Mouse (Mus musculus) ES-E14 (cell line): ENCODE measurements at regions not wholly inside any gene's neighbourhood (a gene's known extent, or its start where the extent isn't known, plus 50 kb on each side); places are given as distances from the start of the nearest gene placed in this dataset.

ENCODE experiments used
- CHD2 ChIP-seq: IDR thresholded peaks from 2 replicates; pipeline ENCODE4 v1.6.1; 2014; ENCODE audit warnings: mild to moderate bottlenecking, low read depth, low read length, inconsistent platforms
- ZC3H11A ChIP-seq: IDR thresholded peaks from 2 replicates; pipeline ENCODE4 v1.6.1; 2012; ENCODE audit warnings: low read depth, mild to moderate bottlenecking, inconsistent platforms, low read length, borderline replicate concordance
- ZNF384 ChIP-seq: IDR thresholded peaks from 2 replicates; pipeline ENCODE4 v1.6.1; 2012; ENCODE audit warnings: low read depth, low read length, inconsistent platforms

- TF ChIP-seq ZNF384 (no peak), ZC3H11A (no peak), CHD2 (no peak)
Measured at GRCm38 (mm10) chr15:93662601-93663000, 66.9 kb upstream of the Prickle1 start.
